Mouse (Mus musculus) kidney, embryonic 14.5 days (tissue): Measurements from ENCODE around the gene Nt5c2. TPM values are rescaled to one million over a fixed set of nuclear protein-coding genes. Genes with fewer than 3 reads are reported as not detected.
A peak's percentile ranks its signal among the peaks of the same experiment; 100 is the strongest.

ENCODE experiments used
- ATAC-seq: fragments of 200-750 bp; cut with Nextera tagmentation; 2 replicates; pipeline ENCODE4 v1.8.0; 2017; ENCODE audit warnings: moderate number of reproducible peaks, mild to moderate bottlenecking, moderate TSS enrichment, moderate library complexity; ENCODE audit not compliant: low FRiP score, low TSS enrichment
- H3K27ac ChIP-seq: fragments of 300-500 bp; sonication (generic); 2 replicates; pipeline ENCODE4 v1.5.1; 2014; ENCODE audit warnings: low read depth, mild to moderate bottlenecking, low read length, moderate library complexity, mixed read lengths
- H3K27me3 ChIP-seq: fragments of 300-500 bp; sonication (generic); 2 replicates; pipeline ENCODE4 v1.6.1; 2014; ENCODE audit warnings: mild to moderate bottlenecking, low read length; ENCODE audit not compliant: control insufficient read depth, insufficient read depth
- H3K36me3 ChIP-seq: fragments of 300-500 bp; sonication (generic); 2 replicates; pipeline ENCODE4 v1.6.1; 2014; ENCODE audit warnings: low read length, mixed read lengths; ENCODE audit not compliant: control insufficient read depth, insufficient read depth
- H3K4me1 ChIP-seq: fragments of 300-500 bp; sonication (generic); 2 replicates; pipeline ENCODE4 v1.6.1; 2014; ENCODE audit warnings: low read length, mixed read lengths; ENCODE audit not compliant: control insufficient read depth, insufficient read depth
- H3K4me2 ChIP-seq: fragments of 300-500 bp; sonication (generic); replicated peaks from 2 replicates; pipeline ENCODE4 v1.6.1; 2014; ENCODE audit warnings: low read depth, mild to moderate bottlenecking, low read length
- H3K4me3 ChIP-seq: fragments of 300-500 bp; sonication (generic); 2 replicates; pipeline ENCODE4 v1.5.1; 2014; ENCODE audit warnings: mild to moderate bottlenecking, low read length
- H3K9ac ChIP-seq: fragments of 300-500 bp; sonication (generic); 2 replicates; pipeline ENCODE4 v1.6.1; 2014; ENCODE audit warnings: low read depth, mild to moderate bottlenecking, low read length, moderate library complexity
- H3K9me3 ChIP-seq: fragments of 300-500 bp; sonication (generic); 2 replicates; pipeline ENCODE4 v1.6.1; 2016; ENCODE audit warnings: low read length; ENCODE audit not compliant: control insufficient read depth
- WGBS: fragments of 180-500 bp; shearing (Covaris S2); extraction: QIAGEN DNeasy Blood & Tissue Kit; methylation state at CpG from one replicate; pipeline ENCODE4 v1.1.7; 2014; 5-methylcytosine and 5-hydroxymethylcytosine counted together
- polyA plus RNA-seq: library from polyadenylated mRNA; unstranded; fragments of >200 nt; fragmentation: Nextera tagmentation; extraction: Ambion mirVana; gene quantifications from 2 replicates; pipeline ENCODE4 v1.2.1, GENCODE M21; 2014

Gene Nt5c2
- polyA plus RNA-seq, 1 experiment from 2014 or later = 80.2 TPM

- H3K36me3 ChIP-seq = no peaks in the 10 kb centered on the region
- no peak overlapping the region for H3K4me3 ChIP-seq
- peaks cover 17% of the 10 kb centered on the region; the same call in 1 of the 2 replicates for H3K4me1 ChIP-seq
- no peak overlapping the region for H3K4me2 ChIP-seq
- 50% methylated on average over 4 of the region's 4 CpGs for WGBS
- H3K9ac ChIP-seq = no peak overlapping the region
- H3K27ac ChIP-seq = no peak overlapping the region
- no peak for ATAC-seq
- no peaks in the 10 kb centered on the region for H3K27me3 ChIP-seq
- no peaks in the 10 kb centered on the region for H3K9me3 ChIP-seq
These were observed 47.1 kb downstream of the Nt5c2 start for GRCm38 (mm10) chr19:46967861-46968260.

- no peak for ATAC-seq
- 95% methylated on average over 6 of the region's 6 CpGs for WGBS
- H3K27me3 ChIP-seq = no peaks in the 10 kb centered on the region
- peaks cover 21% of the 10 kb centered on the region; the same call in 1 of the 2 replicates for H3K4me1 ChIP-seq
- no peak overlapping the region for H3K9ac ChIP-seq
- no peak overlapping the region for H3K4me2 ChIP-seq
- H3K36me3 ChIP-seq = no peaks in the 10 kb centered on the region
- H3K9me3 ChIP-seq = no peaks in the 10 kb centered on the region
- no peak overlapping the region for H3K4me3 ChIP-seq
- no peak overlapping the region for H3K27ac ChIP-seq
These were observed 48.6 kb downstream of the Nt5c2 start for GRCm38 (mm10) chr19:46966330-46966729.

GRCm38 (mm10) chr19:46965496-46965895 is 49.5 kb downstream of the Nt5c2 start:
- no peaks in the 10 kb centered on the region for H3K27me3 ChIP-seq
- H3K4me2 ChIP-seq = no peak overlapping the region
- no peak overlapping the region for H3K27ac ChIP-seq
- no peak for ATAC-seq
- no peaks in the 10 kb centered on the region for H3K36me3 ChIP-seq
- H3K4me1 ChIP-seq = peaks cover 22% of the 10 kb centered on the region; the same call in 1 of the 2 replicates
- H3K9ac ChIP-seq = no peak overlapping the region
- no peaks in the 10 kb centered on the region for H3K9me3 ChIP-seq
- no peak overlapping the region for H3K4me3 ChIP-seq

GRCm38 (mm10) chr19:46964353-46964752 is 50.6 kb downstream of the Nt5c2 start:
- Histone ChIP-seq H3K4me3 (no peak overlapping the region), H3K4me2 (no peak overlapping the region), H3K4me1 (peaks cover 20% of the 10 kb centered on the region; the same call in 1 of the 2 replicates), H3K9me3 (no peaks in the 10 kb centered on the region), H3K27me3 (no peaks in the 10 kb centered on the region), H3K9ac (no peak overlapping the region), H3K27ac (no peak overlapping the region), H3K36me3 (no peaks in the 10 kb centered on the region)
- whole genome bisulfite sequencing = 67% methylated on average over 9 of the region's 9 CpGs
- ATAC-seq = no peak

- H3K4me3 ChIP-seq = no peak overlapping the region
- no peak for ATAC-seq
- no peaks in the 10 kb centered on the region for H3K9me3 ChIP-seq
- no peak overlapping the region for H3K9ac ChIP-seq
- no peaks in the 10 kb centered on the region for H3K27me3 ChIP-seq
- no peaks in the 10 kb centered on the region for H3K36me3 ChIP-seq
- no peak overlapping the region for H3K4me2 ChIP-seq
- H3K27ac ChIP-seq = peak overlapping the region; percentile 24; the same call in 1 of the 2 replicates
- peaks cover 19% of the 10 kb centered on the region; the same call in 1 of the 2 replicates for H3K4me1 ChIP-seq
These were observed 51.5 kb downstream of the Nt5c2 start for GRCm38 (mm10) chr19:46963440-46963839.

GRCm38 (mm10) chr19:46962841-46963240 is 52.1 kb downstream of the Nt5c2 start:
- no peaks in the 10 kb centered on the region for H3K36me3 ChIP-seq
- no peaks in the 10 kb centered on the region for H3K9me3 ChIP-seq
- H3K27me3 ChIP-seq = no peaks in the 10 kb centered on the region
- ATAC-seq = no peak
- peak overlapping the region; percentile 86; the same call in 1 of the 2 replicates for H3K4me3 ChIP-seq
- H3K4me2 ChIP-seq = peak overlapping the region; percentile 62
- WGBS = 23% methylated on average over 7 of the region's 7 CpGs
- 0 out of 2 replicates have a peak overlapping the region, but pooled peaks have one; percentile 91 for H3K9ac ChIP-seq
- H3K4me1 ChIP-seq = peaks cover 19% of the 10 kb centered on the region; the same call in 1 of the 2 replicates
- H3K27ac ChIP-seq = peak overlapping the region; percentile 90

GRCm38 (mm10) chr19:46962171-46962772 is 52.7 kb downstream of the Nt5c2 start:
- Histone ChIP-seq H3K36me3 (no peaks in the 10 kb centered on the region), H3K27me3 (no peaks in the 10 kb centered on the region), H3K4me3 (peak overlapping the region; percentile 86), H3K9me3 (no peaks in the 10 kb centered on the region), H3K9ac (peak overlapping the region; percentile 91), H3K4me1 (peaks cover 19% of the 10 kb centered on the region; the same call in 1 of the 2 replicates), H3K27ac (peak overlapping the region; percentile 90), H3K4me2 (peak overlapping the region; percentile 62)
- WGBS = 0% methylated on average over 28 of the region's 54 CpGs
- peak; percentile 94 for ATAC-seq

GRCm38 (mm10) chr19:46961652-46962051 is 53.3 kb downstream of the Nt5c2 start:
- ATAC-seq = peak; percentile 90
- Histone ChIP-seq H3K27me3 (no peaks in the 10 kb centered on the region), H3K9me3 (no peaks in the 10 kb centered on the region), H3K4me2 (peak overlapping the region; percentile 62), H3K9ac (peak overlapping the region; percentile 91), H3K27ac (peak overlapping the region; percentile 90), H3K4me1 (peaks cover 19% of the 10 kb centered on the region; the same call in 1 of the 2 replicates), H3K4me3 (peak overlapping the region; percentile 86), H3K36me3 (no peaks in the 10 kb centered on the region)
- WGBS = 0% methylated on average over 23 of the region's 36 CpGs

GRCm38 (mm10) chr19:46961047-46961651 is 53.8 kb downstream of the Nt5c2 start:
- peak overlapping the region; percentile 62 for H3K4me2 ChIP-seq

More at GRCm38 (mm10) chr19:46961047-46961651, 53.8 kb downstream of the Nt5c2 start:
- Histone ChIP-seq H3K27me3 (no peaks in the 10 kb centered on the region), H3K36me3 (no peaks in the 10 kb centered on the region), H3K27ac (peak overlapping the region; percentile 90), H3K9ac (peak overlapping the region; percentile 91), H3K4me1 (peaks cover 19% of the 10 kb centered on the region; the same call in 1 of the 2 replicates), H3K9me3 (no peaks in the 10 kb centered on the region), H3K4me3 (peak overlapping the region; percentile 86)
- ATAC-seq = no peak
- WGBS = 3% methylated on average over 22 of the region's 22 CpGs
